Mouse (Mus musculus) kidney, adult 9 months (tissue): ENCODE measurements around the gene Rassf7.

ENCODE experiments used
- DNase-seq: peaks from one replicate; pipeline ENCODE4 v3.0.0; 2022

Rassf7 gene

DNA sequence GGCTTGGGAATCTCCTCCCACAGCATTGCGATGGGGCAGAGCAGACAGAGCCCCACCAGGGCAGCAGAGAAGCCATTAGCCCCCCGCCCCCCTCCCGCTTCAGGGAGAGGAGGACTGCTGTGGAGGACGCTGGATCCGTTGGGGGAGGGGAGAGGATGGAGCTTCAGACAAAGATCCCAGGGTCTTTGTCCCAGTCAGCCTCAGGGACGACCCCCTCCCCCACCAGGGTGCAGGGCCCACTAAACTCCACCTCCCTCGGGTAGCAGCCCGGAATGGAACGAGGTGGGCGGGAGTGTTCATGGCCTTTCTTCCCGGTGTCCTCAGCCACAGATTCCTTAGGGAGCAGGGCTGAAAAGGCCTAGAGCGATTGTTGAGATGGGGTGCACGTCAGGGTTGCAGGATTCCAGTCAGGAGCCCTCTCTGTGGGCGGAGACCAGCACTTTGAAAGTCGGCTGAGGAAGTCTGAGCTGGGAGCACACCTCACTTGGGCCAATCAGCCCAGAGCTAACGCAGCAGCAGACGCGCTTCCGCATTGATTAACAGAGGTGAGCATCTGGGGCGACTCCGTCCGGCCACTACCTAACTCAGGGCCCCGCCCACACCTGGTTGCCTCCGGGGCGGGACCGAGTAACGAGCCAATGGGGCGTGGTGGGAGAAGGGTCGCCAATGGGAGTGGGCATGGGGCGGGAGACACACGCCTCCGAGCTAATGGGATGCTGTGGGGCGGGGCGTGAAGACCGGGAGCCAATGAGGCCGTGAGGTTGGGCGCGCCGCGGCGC is at the start of gene Rassf7:
TSS of gene Rassf7 (plus strand) at position 760 of the 779 bp plus-strand sequence.
- peak; percentile 99 for DNase-seq

DNA sequence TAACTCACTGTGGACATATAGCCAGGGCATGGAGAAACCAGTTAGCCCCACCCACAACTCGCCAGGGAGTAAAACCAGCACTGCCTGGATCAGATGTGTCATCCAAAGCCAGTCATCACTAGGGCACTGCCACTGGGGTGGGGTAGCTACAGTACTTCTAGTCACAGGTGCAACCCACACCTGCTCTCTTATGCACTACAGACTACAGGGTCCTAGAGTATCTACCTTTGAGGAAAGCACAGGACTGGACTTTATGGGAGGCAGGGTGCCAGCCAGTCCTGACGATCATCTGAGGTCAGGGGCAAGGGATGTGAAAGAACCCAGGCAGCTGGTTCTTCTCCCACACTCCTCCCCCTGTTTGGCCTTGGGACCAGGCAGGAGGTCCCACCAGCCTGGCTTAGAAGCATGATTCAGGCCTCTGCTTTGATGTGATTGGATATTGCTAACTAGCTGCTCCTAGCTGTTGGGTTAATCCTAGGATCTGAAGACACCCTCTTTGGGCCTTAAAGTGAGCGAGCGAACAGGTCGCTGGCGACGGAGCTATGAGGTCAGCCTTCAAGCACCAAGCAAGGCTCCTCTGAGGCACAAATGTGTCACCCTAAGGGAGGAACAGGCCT is 47.7 kb upstream of the Rassf7 start:
- DNase-seq, result peak; percentile 38

GRCm38 (mm10) chr7:141168518-141168953 is 47.1 kb upstream of the Rassf7 start:
- DNase-seq, result peak; percentile 79

- DNase-seq, result no peak
These were observed 46.4 kb upstream of the Rassf7 start for GRCm38 (mm10) chr7:141169300-141169699.

GRCm38 (mm10) chr7:141169866-141170265 is 45.8 kb upstream of the Rassf7 start:
- DNase-seq, result no peak

DNA sequence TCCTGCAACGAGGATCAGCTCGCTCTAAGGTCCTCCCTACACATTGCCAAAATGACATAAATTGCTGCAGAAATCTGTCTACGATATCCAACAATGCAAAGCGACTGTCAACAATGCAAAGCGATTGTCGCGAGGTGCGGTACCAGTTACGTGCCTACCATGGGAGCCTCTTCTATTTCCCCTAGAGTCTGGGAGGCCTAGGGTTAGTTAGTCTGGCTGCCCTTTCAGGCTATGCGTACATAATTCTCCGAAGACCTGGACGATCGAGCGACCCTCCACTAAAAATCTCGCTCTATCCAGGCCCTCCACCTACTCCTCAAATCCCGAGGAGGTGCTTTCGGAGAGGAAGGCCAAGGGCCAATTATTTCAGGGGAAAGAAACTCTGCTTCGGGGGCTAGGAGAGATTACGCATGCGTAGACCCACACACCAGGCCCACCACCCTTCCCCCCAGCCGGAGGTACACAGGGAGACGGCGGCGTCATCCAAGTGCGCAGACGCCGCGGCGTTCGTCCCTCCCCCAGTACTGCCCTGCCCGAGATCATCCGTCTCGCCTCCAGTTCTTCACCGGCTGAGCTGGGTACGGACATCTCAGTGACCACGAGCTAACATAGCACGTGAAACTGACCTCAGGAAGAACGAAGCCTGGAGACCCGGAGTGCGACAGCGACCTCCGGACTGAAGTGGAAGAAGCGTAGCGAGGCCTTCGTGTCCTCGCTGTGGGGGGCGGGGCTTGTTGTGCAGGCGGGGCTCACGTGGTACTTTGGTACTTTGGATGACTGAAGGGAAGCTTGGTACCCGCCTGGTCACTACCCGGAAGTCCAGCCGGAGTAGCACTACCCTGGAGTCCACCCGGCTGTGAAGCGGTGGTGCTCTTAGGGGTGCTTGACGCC is 43.3 kb upstream of the Rassf7 start, which contains the start of gene Rnh1:
TSS of gene Rnh1 (minus strand) at position 742 of the 891 bp plus-strand sequence.
- DNase-seq, result peak; percentile 93

GRCm38 (mm10) chr7:141173323-141173850 is 42.3 kb upstream of the Rassf7 start:
- no peak for DNase-seq

DNA sequence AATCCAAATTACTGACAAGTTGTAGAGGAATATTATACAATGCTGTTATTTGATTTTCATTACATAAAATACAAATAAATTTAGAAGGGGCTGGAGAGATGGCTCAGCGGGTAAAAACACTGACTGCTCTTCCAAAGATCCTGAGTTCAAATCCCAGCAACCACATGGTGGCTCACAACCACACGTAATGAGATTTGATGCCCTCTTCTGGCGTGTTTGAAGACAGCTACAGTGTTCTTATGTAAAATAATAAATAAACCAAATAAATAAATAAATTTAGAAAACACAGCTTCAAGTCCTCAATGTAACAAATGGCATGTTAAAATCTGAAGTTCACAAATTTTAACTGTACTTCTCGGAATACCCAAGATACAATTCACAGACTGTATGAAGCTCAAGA is 40.6 kb upstream of the Rassf7 start:
- DNase-seq, result no peak

DNA sequence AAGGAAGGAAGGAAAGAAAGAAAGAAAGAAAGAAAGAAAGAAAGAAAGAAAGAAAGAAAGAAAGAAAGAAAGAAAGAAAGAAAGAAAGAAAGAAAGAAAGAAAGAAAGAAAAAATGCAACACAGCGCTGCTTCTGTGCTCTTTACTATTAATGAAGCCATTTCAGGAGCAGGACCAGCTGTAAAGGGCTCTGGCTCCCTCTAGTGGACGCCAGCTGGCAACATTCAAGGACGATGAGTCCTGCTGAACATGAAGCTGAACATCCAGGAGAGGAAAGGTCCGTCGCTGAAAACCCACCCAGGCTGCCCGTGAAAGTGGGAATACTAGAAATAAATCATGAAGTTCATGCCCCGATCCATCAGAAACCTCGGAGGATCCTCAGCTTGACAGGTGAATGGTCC is 39.5 kb upstream of the Rassf7 start:
- peak; percentile 93 for DNase-seq

DNA sequence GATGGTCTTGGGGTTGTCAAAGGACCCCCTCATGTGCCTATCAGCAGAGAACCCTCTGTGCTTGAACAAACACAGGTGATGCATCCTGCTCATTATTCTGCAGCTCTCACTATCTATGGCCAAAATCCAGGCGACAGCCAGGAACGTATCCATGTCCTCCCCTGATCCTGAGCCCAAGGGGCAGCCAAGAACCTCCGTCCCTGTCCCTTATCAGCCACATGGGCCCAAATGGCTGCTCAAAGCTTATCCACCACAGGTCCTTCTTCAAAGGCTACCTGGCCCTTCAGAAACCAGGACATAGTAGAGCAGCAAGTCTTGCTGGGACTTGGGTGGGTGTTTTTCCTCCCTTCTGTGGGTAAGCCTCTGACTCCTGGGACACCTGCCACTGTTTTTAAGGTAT is 27.5 kb upstream of the Rassf7 start:
- no peak for DNase-seq

DNA sequence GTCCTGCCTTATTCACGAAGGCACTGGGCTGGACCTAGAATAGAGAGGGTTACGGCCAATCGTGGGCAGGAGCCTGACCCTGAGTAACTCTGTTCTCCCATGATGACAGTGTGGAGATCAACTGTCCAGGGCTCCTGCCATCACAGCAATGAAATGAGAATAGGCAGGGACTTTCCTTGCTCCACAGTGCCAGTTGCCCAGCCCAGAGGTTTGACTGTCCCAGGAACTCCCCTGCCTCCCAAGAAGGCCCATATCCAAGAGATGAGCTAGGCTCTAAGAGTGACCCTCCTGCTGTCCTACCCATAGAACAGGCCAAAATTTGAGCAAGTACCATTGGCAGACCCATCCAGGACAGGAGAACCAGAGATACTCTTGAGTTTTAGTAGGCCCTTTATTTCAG is 26.9 kb upstream of the Rassf7 start:
- no peak for DNase-seq

- DNase-seq, result no peak
These were observed 25.4 kb upstream of the Rassf7 start for GRCm38 (mm10) chr7:141190220-141190619.

- peak; percentile 58 for DNase-seq
These were observed 24.6 kb upstream of the Rassf7 start for GRCm38 (mm10) chr7:141191036-141191435.

DNA sequence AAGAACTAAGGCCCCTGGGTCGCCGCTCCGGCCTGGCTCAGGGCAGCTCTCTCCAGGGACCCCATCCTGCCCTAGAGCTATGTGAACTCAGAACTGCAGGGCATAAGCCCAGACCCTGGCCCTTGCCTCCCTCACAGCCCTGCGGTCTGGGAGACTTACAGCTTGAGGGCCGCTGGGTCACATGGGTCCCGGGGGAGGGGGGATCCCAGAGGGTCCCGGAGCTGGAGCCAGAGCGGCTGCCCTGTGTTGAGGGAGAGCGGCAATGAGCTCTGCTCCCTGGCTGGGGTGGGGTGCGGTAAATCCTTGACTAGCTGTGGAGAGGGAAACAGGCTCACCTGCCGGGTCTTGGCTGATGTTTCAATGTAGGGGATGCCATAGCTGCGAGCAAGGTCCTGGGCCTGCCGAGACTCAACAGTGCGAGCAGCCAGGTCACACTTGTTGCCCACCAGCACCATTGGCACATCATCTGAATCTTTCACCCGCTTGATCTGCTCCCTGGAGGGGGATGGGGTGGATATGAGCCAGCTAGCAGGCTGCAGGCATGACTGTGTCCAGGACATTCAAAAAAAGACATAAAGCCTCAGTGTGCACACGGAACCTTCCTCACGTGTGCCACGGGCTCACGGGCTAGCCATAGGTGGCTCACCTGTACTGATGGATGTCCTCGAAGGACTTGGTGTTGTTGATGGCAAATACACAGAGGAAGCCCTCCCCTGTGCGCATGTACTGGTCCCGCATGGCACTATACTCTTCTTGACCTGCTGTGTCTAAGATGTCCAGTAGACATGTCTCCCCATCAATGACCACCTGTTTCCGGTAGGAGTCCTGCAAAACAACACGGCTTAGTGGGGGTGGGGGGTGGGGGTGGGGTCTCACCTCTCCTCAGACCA is 23.6 kb upstream of the Rassf7 start:
- DNase-seq, result no peak

GRCm38 (mm10) chr7:141192776-141193347 is 22.8 kb upstream of the Rassf7 start:
- no peak for DNase-seq

- peak; percentile 54 for DNase-seq
These were observed 22.3 kb upstream of the Rassf7 start for GRCm38 (mm10) chr7:141193348-141193856.

GRCm38 (mm10) chr7:141193948-141194347 is 21.7 kb upstream of the Rassf7 start, which contains the start of the genes Hras and Lrrc56:
TSS of gene Hras (minus strand) at chr7:141194005.
TSS of gene Lrrc56 (plus strand) at chr7:141194157.
- DNase-seq, result peak; percentile 98

- DNase-seq, result no peak
These were observed 21.3 kb upstream of the Rassf7 start for GRCm38 (mm10) chr7:141194409-141194808.

GRCm38 (mm10) chr7:141194830-141195229 is 20.8 kb upstream of the Rassf7 start:
- peak; percentile 95 for DNase-seq

DNA sequence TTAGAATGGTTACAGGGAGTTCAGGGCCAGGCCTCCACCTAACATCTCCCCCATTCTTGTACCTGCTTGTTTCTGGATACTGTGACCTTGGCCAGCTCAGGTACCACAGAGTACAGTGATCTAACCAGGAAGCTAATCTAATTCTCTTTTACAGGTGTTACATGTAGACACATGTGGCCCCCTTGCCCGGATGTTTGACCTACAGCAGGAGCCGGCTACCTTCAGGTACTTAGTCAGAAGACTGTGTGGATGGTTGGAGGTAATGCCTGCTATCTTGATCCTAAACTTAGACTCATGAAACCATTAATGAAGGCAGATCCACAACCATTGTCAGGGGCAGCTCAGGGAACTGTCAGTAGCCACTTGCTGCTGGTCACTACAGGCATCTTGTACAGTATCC is 19.9 kb upstream of the Rassf7 start:
- DNase-seq, result no peak

- DNase-seq, result no peak
These were observed 18.9 kb upstream of the Rassf7 start for GRCm38 (mm10) chr7:141196619-141197282.
